Mouse (Mus musculus): Measurements from ENCODE around the gene Grap. TPM values are rescaled to one million over a fixed set of nuclear protein-coding genes. Genes with fewer than 3 reads are reported as not detected.
"Not testable (repeated sequence)": the region's sequence is repeated elsewhere in the genome, so short reads cannot be mapped to it uniquely, and the experiment has no call there.

The Grap gene
- total RNA-seq (2021) = 1 to 10 TPM; 7.9 to 8.9 TPM
- long read RNA-seq, experiment 1, transcript Grap-201 (5 exons, 1,662 nt) = major isoform, 18 of 24 reads
- long read RNA-seq, experiment 1, partial matches to known transcripts = 1 of 24 reads
- long read RNA-seq, experiment 1, other reads (novel, unspliced or antisense) = 5 of 24 reads
- long read RNA-seq, experiment 2, transcript Grap-201 (5 exons, 1,662 nt) = major isoform, 6 of 7 reads
- long read RNA-seq, experiment 2, partial matches to known transcripts = 0 of 7 reads
- long read RNA-seq, experiment 2, other reads (novel, unspliced or antisense) = 1 of 7 reads

- DNase-seq = peak; percentile 29 to 36
These were observed at the start of gene Grap for GRCm38 (mm10) chr11:61652686-61653447. Gene Grap (plus strand): TSS chr11:61653265.

- peak in 1 of 2 experiments; percentile 33 for DNase-seq
These were observed 45.0 kb upstream of the Grap start for GRCm38 (mm10) chr11:61608072-61608471.

- no peak for DNase-seq
These were observed 41.9 kb upstream of the Grap start for GRCm38 (mm10) chr11:61611197-61611596.

GRCm38 (mm10) chr11:61612116-61612635 lies 40.9 kb upstream of the Grap start:
- DNase-seq = no peak

GRCm38 (mm10) chr11:61614401-61614800 lies 38.7 kb upstream of the Grap start:
- DNase-seq = no peak

- no peak for DNase-seq
These were observed 37.2 kb upstream of the Grap start for GRCm38 (mm10) chr11:61615686-61616522.

GRCm38 (mm10) chr11:61616523-61617292 lies 36.4 kb upstream of the Grap start:
- DNase-seq = no peak

- DNase-seq = no peak
These were observed 35.6 kb upstream of the Grap start for GRCm38 (mm10) chr11:61617293-61617975.

GRCm38 (mm10) chr11:61618131-61618530 lies 34.9 kb upstream of the Grap start:
- DNase-seq = no peak

- no peak for DNase-seq
These were observed 34.5 kb upstream of the Grap start for GRCm38 (mm10) chr11:61618571-61618970.

- no peak for DNase-seq
These were observed 33.7 kb upstream of the Grap start for GRCm38 (mm10) chr11:61619356-61619755.

- peak; percentile 65 to 81 for DNase-seq
These were observed 33.2 kb upstream of the Grap start for GRCm38 (mm10) chr11:61619791-61620241.

GRCm38 (mm10) chr11:61620254-61620670 lies 32.8 kb upstream of the Grap start:
- peak; percentile 82 to 92 for DNase-seq

GRCm38 (mm10) chr11:61620762-61621161 lies 32.3 kb upstream of the Grap start:
- no peak for DNase-seq

- DNase-seq = no peak
These were observed 27.9 kb upstream of the Grap start for GRCm38 (mm10) chr11:61625136-61625535.

GRCm38 (mm10) chr11:61626509-61626908 lies 26.6 kb upstream of the Grap start:
- DNase-seq = no peak

GRCm38 (mm10) chr11:61629621-61630020 lies 23.4 kb upstream of the Grap start:
- peak in 1 of 2 experiments; percentile 27 for DNase-seq

GRCm38 (mm10) chr11:61636309-61636708 lies 16.8 kb upstream of the Grap start:
- DNase-seq = not testable (repeated sequence)

GRCm38 (mm10) chr11:61637413-61637812 lies 15.7 kb upstream of the Grap start:
- DNase-seq = no peak

GRCm38 (mm10) chr11:61637856-61638255 lies 15.2 kb upstream of the Grap start:
- DNase-seq = no peak

Data from adrenal gland, postnatal 36 days (tissue).